9 mouse cellular contexts compared by ENCODE assay signal in the genomic region with DNA sequence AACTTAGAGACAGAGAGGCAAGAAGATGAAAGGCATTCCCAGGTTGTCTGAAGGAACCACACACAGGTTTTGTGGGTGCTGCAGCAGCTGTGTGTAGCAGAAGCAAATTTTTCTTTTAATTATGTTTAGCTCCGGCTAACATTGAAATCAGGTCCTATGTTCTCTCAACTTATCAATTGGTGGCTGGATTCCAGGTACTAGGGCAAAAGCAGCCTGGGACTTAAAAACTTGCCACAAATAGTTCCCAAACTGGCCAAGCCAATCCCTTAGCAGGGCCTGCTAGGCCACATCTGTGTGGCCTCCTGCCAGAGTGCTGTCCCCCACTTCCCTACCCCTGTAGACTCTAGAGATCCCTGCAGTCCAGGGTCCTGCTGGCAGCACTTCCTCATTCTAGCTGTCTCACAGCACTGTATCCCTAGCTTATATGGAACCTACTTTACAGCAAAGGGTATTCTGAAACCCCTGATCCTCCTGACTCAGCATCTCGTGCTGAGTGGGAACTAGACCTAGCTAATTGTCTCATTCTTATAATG. TPM values are rescaled to one million over a fixed set of nuclear protein-coding genes. Genes with fewer than 3 reads are reported as not detected.
DNase-seq lines count a peak whose midpoint lies in the region; ATAC-seq and TF ChIP-seq lines count a peak whose summit lies in the region.
"Had no signal": no experiment of that assay in that cellular context is flagged by ENCODE, and none has a peak within 500 bp of the region (broad histone marks: within the 10 kb centered on the region; RNA-seq: fewer than 3 reads in every experiment).

No protein-coding gene starts in this region.

- no peak for DNase-seq in layer of hippocampus, adult 2 months (ENCODE audit: low spot score in 2 of 2)
- DNase-seq in layer of hippocampus, postnatal 25 days (ENCODE audit: extremely low spot score in 1 of 2, low spot score in 1 of 2): no peak
- no peak for DNase-seq in embryonic facial prominence, embryonic 14.5 days (ENCODE audit: low spot score)
- DNase-seq in hindbrain, postnatal 0 days (ENCODE audit: low spot score): no peak
- DNase-seq in urinary bladder, postnatal 4 days (ENCODE audit: low spot score in 2 of 2): no peak
- no peak for DNase-seq in cerebellum, postnatal 14 days
- DNase-seq in layer of hippocampus, adult 11-12 months (ENCODE audit: low spot score): no peak

- no peak for ATAC-seq in embryonic facial prominence, embryonic 14.5 days (ENCODE audit: low read depth)
- ATAC-seq in hindbrain, postnatal 0 days: no peak
- ATAC-seq in neural tube, embryonic 12.5 days (ENCODE audit: low FRiP score, low read depth): no peak

- H3K27me3 ChIP-seq in embryonic facial prominence, embryonic 14.5 days (replicated peaks; ENCODE audit: control insufficient read depth, insufficient read depth, low read length): no peaks in the 10 kb centered on the region
- H3K27me3 ChIP-seq in hindbrain, postnatal 0 days (ENCODE audit: insufficient read depth, low read length): no peaks in the 10 kb centered on the region
- no peaks in the 10 kb centered on the region for H3K27me3 ChIP-seq in neural tube, embryonic 12.5 days (replicated peaks)

- H3K9me3 ChIP-seq in embryonic facial prominence, embryonic 14.5 days (ENCODE audit: control insufficient read depth, low read length): no peaks in the 10 kb centered on the region
- H3K9me3 ChIP-seq in hindbrain, postnatal 0 days (ENCODE audit: low read length): no peaks in the 10 kb centered on the region
- H3K9me3 ChIP-seq in neural tube, embryonic 12.5 days: no peaks in the 10 kb centered on the region

- peaks cover 14% of the 10 kb centered on the region; the same call in 1 of the 2 replicates for H3K36me3 ChIP-seq in embryonic facial prominence, embryonic 14.5 days (ENCODE audit: control insufficient read depth, insufficient read depth, low read length)
- no peaks in the 10 kb centered on the region for H3K36me3 ChIP-seq in hindbrain, postnatal 0 days (ENCODE audit: insufficient read depth, low read length)
- 0 out of 2 replicates have a peak, but pooled peaks cover 3% of the 10 kb centered on the region for H3K36me3 ChIP-seq in neural tube, embryonic 12.5 days

- 28% methylated on average over 2 of the region's 2 CpGs for WGBS in embryonic facial prominence, embryonic 14.5 days
- WGBS in hindbrain, postnatal 0 days: 55% methylated on average over 2 of the region's 2 CpGs
- WGBS in neural tube, embryonic 12.5 days: 60% methylated on average over 2 of the region's 2 CpGs

- H3K9ac ChIP-seq in embryonic facial prominence, embryonic 14.5 days (ENCODE audit: low read depth, low read length): peak overlapping the region; percentile 49
- H3K9ac ChIP-seq in hindbrain, postnatal 0 days (replicated peaks; ENCODE audit: low read length): no peak overlapping the region
- H3K9ac ChIP-seq in neural tube, embryonic 12.5 days: peak overlapping the region; percentile 33; the same call in 1 of the 2 replicates

- H3K4me3 ChIP-seq in layer of hippocampus, adult 2 months: no peak overlapping the region
- H3K4me3 ChIP-seq in embryonic facial prominence, embryonic 14.5 days (ENCODE audit: low read depth, low read length): no peak overlapping the region
- H3K4me3 ChIP-seq in hindbrain, postnatal 0 days (ENCODE audit: low read length): no peak overlapping the region
- H3K4me3 ChIP-seq in neural tube, embryonic 12.5 days: no peak overlapping the region

- H3K27ac ChIP-seq in layer of hippocampus, adult 2 months: peak overlapping the region; percentile 24; the same call in 1 of the 2 replicates
- peak overlapping the region; percentile 98 for H3K27ac ChIP-seq in embryonic facial prominence, embryonic 14.5 days (replicated peaks; ENCODE audit: low read depth, low read length)
- peak overlapping the region; percentile 72 for H3K27ac ChIP-seq in hindbrain, postnatal 0 days
- peak overlapping the region; percentile 66 for H3K27ac ChIP-seq in neural tube, embryonic 12.5 days
- H3K27ac ChIP-seq: macrophage had no signal

- peak overlapping the region; percentile 32 for H3K4me2 ChIP-seq in embryonic facial prominence, embryonic 14.5 days (ENCODE audit: low read depth, low read length)
- no peak overlapping the region for H3K4me2 ChIP-seq in hindbrain, postnatal 0 days (ENCODE audit: low read depth, low read length)
- H3K4me2 ChIP-seq in neural tube, embryonic 12.5 days (replicated peaks): peak overlapping the region; percentile 44

- peaks cover 76% of the 10 kb centered on the region for H3K4me1 ChIP-seq in embryonic facial prominence, embryonic 14.5 days (ENCODE audit: control insufficient read depth, insufficient read depth, low read length)
- H3K4me1 ChIP-seq in hindbrain, postnatal 0 days (ENCODE audit: insufficient read depth, low read length): peaks cover 29% of the 10 kb centered on the region
- peaks cover 56% of the 10 kb centered on the region for H3K4me1 ChIP-seq in neural tube, embryonic 12.5 days

- no peak for TF ChIP-seq CTCF in layer of hippocampus, adult 2 months (conservative IDR thresholded peaks at IDR 0.05)
- no peak for TF ChIP-seq CTCF in hindbrain, postnatal 0 days (IDR thresholded peaks at IDR 0.05; ENCODE audit: low read depth)

RNA-seq across cellular contexts. Expression of a gene that starts 23.2 kb away (rescaled TPM):
- 1 to 10 TPM; 3.0 to 3.4 TPM for total RNA-seq in layer of hippocampus, adult 2 months (2021)
- 1 to 10 TPM; 3.4 TPM for total RNA-seq in layer of hippocampus, postnatal 25 days (2021)
- polyA plus RNA-seq in embryonic facial prominence, embryonic 14.5 days (2014; fragmentation: Nextera tagmentation; extraction: Ambion mirVana): 12.8 and 14.1 TPM in 2 replicates
- total RNA-seq in hindbrain, postnatal 0 days (2014; rRNA removed): 7.2 and 11.3 TPM in 2 replicates
- polyA plus RNA-seq in hindbrain, postnatal 0 days (2015; fragmentation: Nextera tagmentation; extraction: Ambion mirVana): 2.9 and 3.2 TPM in 2 replicates
- 12.9 and 13.2 TPM in 2 replicates for polyA plus RNA-seq in neural tube, embryonic 12.5 days (2016; fragmentation: Nextera tagmentation; extraction: Ambion mirVana)
- polyA plus RNA-seq: macrophage had no signal

Comparison
In these comparisons a context has a peak if more than half of its experiments do, and no peak if none do; other contexts are left out.
1. H3K27ac ChIP-seq: peak in every context shown above with its lines; median percentile 98 in embryonic facial prominence, embryonic 14.5 days; 72 in hindbrain, postnatal 0 days; 66 in neural tube, embryonic 12.5 days; 24 in layer of hippocampus, adult 2 months.